Mouse (Mus musculus): ENCODE data around the gene Adam15. TPM values are rescaled to one million over a fixed set of nuclear protein-coding genes. Genes with fewer than 3 reads are reported as not detected.

The Adam15 gene
- polyA plus RNA-seq, 1 experiment from 2014 or later: 84.3 TPM

- H3K27me3 ChIP-seq: no peaks in the 10 kb centered on the region
- ATAC-seq (replicated peaks; ENCODE audit: low FRiP score): no peak
- no peak overlapping the region for H3K27ac ChIP-seq
- WGBS: 80% methylated on average over 11 of the region's 11 CpGs
- peaks cover 40% of the 10 kb centered on the region for H3K4me1 ChIP-seq
- H3K4me3 ChIP-seq (replicated peaks): no peak overlapping the region
- no peak overlapping the region for H3K9ac ChIP-seq
- H3K9me3 ChIP-seq (replicated peaks): no peaks in the 10 kb centered on the region
- no peak overlapping the region for H3K4me2 ChIP-seq
- peaks cover 24% of the 10 kb centered on the region for H3K36me3 ChIP-seq
Observed at GRCm38 (mm10) chr3:89381233-89381632, 31.4 kb upstream of the Adam15 start.

GRCm38 (mm10) chr3:89380711-89381110, 30.9 kb upstream of the Adam15 start:
- Histone ChIP-seq H3K27me3 (no peaks in the 10 kb centered on the region), H3K4me1 (peaks cover 37% of the 10 kb centered on the region), H3K4me2 (no peak overlapping the region), H3K9ac (no peak overlapping the region), H3K27ac (no peak overlapping the region), H3K9me3 (replicated peaks) (no peaks in the 10 kb centered on the region), H3K36me3 (peaks cover 24% of the 10 kb centered on the region), H3K4me3 (replicated peaks) (no peak overlapping the region)
- 93% methylated on average over 18 of the region's 18 CpGs for WGBS
- no peak for ATAC-seq (replicated peaks; ENCODE audit: low FRiP score)

DNA sequence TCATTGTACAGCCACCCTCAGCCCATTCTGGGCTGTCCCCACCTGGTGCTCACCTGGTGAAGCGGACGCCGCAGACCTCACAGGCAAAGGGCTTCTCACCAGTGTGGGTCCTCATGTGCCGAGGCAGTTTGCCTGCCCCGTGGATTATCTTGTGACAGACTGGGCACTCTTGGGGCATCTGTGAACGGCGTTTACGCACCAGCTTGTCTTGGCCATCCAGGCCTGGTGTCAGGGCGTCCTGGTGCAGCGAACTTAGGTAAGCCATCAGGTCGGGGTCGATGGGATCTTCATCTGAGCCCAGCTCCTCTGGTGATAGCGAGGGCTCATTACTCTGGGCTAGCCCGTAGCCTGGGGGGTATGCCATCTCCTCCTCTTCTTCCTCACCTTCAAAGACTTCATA, 30.5 kb upstream of the Adam15 start:
- WGBS: 93% methylated on average over 14 of the region's 14 CpGs
- Histone ChIP-seq H3K4me1 (peaks cover 33% of the 10 kb centered on the region), H3K9ac (no peak overlapping the region), H3K4me3 (replicated peaks) (no peak overlapping the region), H3K9me3 (replicated peaks) (no peaks in the 10 kb centered on the region), H3K27me3 (no peaks in the 10 kb centered on the region), H3K36me3 (peaks cover 24% of the 10 kb centered on the region), H3K4me2 (no peak overlapping the region), H3K27ac (no peak overlapping the region)
- no peak for ATAC-seq (replicated peaks; ENCODE audit: low FRiP score)

DNA sequence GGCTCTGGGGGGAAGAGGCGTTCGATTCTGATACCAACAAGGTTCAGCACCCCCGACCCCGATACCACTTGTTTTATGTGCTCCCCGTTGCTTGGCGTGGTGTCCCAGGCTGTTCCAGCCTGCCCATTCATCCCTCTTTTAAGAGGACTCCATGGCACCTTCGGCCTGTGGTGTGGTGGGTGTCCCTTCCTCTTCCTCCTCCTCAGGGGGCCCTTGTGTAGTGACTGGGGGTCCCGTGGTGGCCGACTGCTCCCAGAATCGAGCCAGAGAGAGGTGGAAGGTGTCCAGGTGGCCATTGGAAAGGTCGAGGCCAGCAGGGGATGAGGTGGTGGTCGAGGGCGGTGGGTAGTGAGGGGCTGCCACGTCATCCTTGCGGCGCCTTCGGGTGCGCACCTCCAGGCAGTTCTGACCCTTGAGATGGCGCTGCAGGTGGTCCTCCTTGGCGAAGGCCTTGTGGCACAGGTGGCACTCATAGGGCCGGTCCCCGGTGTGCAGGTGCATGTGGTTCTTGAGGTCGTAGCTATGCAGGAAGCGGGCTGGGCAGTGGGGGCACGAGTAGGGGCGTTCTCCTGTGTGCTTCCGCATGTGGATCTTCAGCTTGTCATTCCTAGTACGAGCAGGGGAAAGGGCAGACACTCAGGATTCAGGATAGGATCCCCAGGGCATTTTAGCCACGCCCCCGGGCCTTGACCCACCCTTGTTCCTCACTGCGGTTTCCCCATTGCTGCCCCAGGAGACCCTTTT, 29.8 kb upstream of the Adam15 start:
- Histone ChIP-seq H3K4me2 (no peak overlapping the region), H3K4me1 (peaks cover 25% of the 10 kb centered on the region), H3K4me3 (replicated peaks) (no peak overlapping the region), H3K9ac (no peak overlapping the region), H3K27ac (no peak overlapping the region), H3K27me3 (no peaks in the 10 kb centered on the region), H3K9me3 (replicated peaks) (no peaks in the 10 kb centered on the region), H3K36me3 (peaks cover 24% of the 10 kb centered on the region)
- no peak for ATAC-seq (replicated peaks; ENCODE audit: low FRiP score)
- WGBS: 88% methylated on average over 31 of the region's 31 CpGs

GRCm38 (mm10) chr3:89378394-89379067, 28.7 kb upstream of the Adam15 start:
- no peaks in the 10 kb centered on the region for H3K9me3 ChIP-seq (replicated peaks)
- H3K27me3 ChIP-seq: no peaks in the 10 kb centered on the region
- ATAC-seq (replicated peaks; ENCODE audit: low FRiP score): peak; percentile 92
- H3K27ac ChIP-seq: peak overlapping the region; percentile 70
- peak overlapping the region; percentile 85 for H3K4me2 ChIP-seq
- under 1% methylated on average over 28 of the region's 29 CpGs for WGBS
- peak overlapping the region; percentile 58 for H3K4me3 ChIP-seq (replicated peaks)
- H3K36me3 ChIP-seq: peaks cover 24% of the 10 kb centered on the region
- H3K9ac ChIP-seq: peak overlapping the region; percentile 55
- peaks cover 26% of the 10 kb centered on the region for H3K4me1 ChIP-seq

GRCm38 (mm10) chr3:89377831-89378230, 28.0 kb upstream of the Adam15 start:
- Histone ChIP-seq H3K36me3 (peaks cover 24% of the 10 kb centered on the region), H3K27ac (peak overlapping the region; percentile 70), H3K27me3 (no peaks in the 10 kb centered on the region), H3K4me1 (peaks cover 31% of the 10 kb centered on the region), H3K9ac (0 out of 2 replicates have a peak overlapping the region, but pooled peaks have one; percentile 55), H3K4me2 (peak overlapping the region; percentile 85), H3K9me3 (replicated peaks) (no peaks in the 10 kb centered on the region), H3K4me3 (replicated peaks) (peak overlapping the region; percentile 58)
- WGBS: 73% methylated on average over 4 of the region's 4 CpGs
- ATAC-seq (replicated peaks; ENCODE audit: low FRiP score): peak; percentile 8; the same call in 1 of the 2 replicates

DNA sequence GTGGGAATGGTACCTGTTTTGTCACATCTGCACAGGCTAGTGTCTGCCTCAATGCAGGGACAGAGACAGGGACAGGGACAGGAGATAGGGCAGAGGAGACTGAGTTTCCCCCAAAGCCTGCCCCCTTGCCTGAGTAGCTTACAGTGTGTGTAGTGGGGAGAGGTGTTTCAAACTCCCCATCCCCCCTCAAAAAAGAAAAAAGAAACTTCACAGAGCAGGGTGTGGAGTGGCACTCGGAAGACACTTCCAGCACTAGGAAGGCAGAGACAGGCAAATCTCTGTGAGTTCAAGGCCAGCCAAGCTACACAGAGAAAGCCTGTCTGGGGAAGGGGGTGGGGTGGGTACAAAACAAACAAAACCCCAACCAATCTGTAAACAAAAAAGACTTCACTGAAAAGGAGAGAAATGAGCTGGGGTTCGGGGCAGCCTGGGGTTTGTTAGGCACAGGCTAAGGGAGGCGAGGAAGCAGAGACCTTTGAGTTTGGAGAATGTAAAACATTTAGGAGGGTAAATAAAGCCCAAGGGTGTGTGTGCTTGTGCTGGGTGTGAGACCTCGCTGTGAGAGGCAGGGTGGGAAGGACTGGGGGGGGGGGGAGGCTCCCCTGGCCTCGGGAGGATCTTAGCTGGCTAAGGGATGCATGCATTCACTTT, 23.9 kb upstream of the Adam15 start:
- Histone ChIP-seq H3K9ac (no peak overlapping the region), H3K4me3 (replicated peaks) (no peak overlapping the region), H3K4me1 (peaks cover 24% of the 10 kb centered on the region), H3K27ac (no peak overlapping the region), H3K9me3 (replicated peaks) (no peaks in the 10 kb centered on the region), H3K4me2 (no peak overlapping the region), H3K36me3 (no peaks in the 10 kb centered on the region), H3K27me3 (no peaks in the 10 kb centered on the region)
- no peak for ATAC-seq (replicated peaks; ENCODE audit: low FRiP score)
- 55% methylated on average over 5 of the region's 5 CpGs for WGBS

GRCm38 (mm10) chr3:89367338-89367737, 17.5 kb upstream of the Adam15 start:
- H3K36me3 ChIP-seq: no peaks in the 10 kb centered on the region
- H3K9me3 ChIP-seq (replicated peaks): no peaks in the 10 kb centered on the region
- no peak overlapping the region for H3K4me2 ChIP-seq
- no peak overlapping the region for H3K9ac ChIP-seq
- peaks cover 26% of the 10 kb centered on the region for H3K4me1 ChIP-seq
- no peaks in the 10 kb centered on the region for H3K27me3 ChIP-seq
- no peak overlapping the region for H3K4me3 ChIP-seq (replicated peaks)
- ATAC-seq (replicated peaks; ENCODE audit: low FRiP score): no peak
- H3K27ac ChIP-seq: no peak overlapping the region
- 53% methylated on average over 11 of the region's 11 CpGs for WGBS

DNA sequence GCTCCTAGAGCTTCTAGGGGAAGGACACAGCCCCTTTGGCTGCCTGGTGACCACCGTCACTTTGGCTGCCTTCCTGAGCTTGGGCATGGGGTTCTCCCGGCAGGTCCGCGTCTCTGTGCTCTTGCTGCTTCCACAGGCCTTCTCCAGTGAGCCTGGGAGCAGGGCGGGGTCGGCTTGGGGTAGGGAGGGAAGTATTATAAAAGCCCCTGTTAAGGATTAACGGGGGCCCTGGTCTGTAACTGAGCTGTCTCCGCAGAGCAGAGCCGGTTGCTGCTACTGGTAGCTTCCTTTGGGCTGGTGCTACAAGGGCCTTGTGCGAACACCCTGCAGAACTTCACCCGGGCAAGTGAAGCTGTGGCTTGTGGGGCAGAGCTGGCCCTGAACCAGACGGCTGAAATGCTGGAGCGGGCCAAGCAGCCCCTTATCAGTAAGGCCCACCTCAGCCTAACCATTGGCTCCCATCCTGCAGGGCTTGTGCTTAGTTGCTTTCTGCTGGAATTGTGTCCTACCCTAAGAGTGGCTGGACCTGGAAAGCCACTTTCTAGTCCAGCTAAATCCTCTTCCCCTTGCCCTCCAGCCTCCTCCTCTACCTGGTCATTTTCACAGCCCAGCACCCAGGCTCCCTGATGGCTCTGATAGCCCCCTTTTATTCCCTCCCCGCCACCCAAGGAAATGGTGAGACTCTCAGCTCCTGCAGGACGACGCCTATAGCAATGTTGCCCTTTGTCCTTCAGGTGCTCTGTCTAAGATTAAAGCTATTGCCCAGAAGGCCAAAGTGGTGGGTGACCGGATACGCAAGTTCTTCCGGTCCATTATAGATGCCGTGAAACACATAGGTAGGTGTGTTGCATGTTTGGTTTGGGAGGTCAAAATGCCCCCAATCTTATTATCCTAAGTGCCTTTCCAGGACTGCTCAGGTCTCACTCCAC, 16.0 kb upstream of the Adam15 start:
- Histone ChIP-seq H3K4me3 (replicated peaks) (no peak overlapping the region), H3K9ac (no peak overlapping the region), H3K4me2 (no peak overlapping the region), H3K36me3 (no peaks in the 10 kb centered on the region), H3K4me1 (peaks cover 26% of the 10 kb centered on the region), H3K27me3 (no peaks in the 10 kb centered on the region), H3K9me3 (replicated peaks) (no peaks in the 10 kb centered on the region), H3K27ac (peak overlapping the region; percentile 59)
- 63% methylated on average over 20 of the region's 20 CpGs for WGBS
- ATAC-seq (replicated peaks; ENCODE audit: low FRiP score): peak; percentile 75

DNA sequence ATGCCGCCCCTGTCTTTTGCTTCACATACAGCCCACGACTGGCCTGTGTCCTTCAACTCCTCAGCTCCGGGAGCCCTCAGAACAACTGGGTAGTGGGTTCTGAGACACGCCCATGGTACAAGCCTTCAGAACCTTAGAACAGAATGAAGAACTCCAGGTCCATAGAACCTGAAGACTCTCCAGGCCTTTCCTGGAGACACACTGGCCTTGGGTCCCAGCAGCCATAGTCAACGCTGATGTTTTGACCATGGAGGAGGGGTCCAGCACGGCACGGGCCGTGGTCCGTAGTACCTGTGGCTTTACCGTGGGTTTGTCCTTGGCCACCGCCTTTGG, 15.3 kb upstream of the Adam15 start, which contains the start of gene Dcst1:
Dcst1 (minus strand) TSS at position 101 of the 333 bp plus-strand sequence.
- H3K4me1 ChIP-seq: peaks cover 26% of the 10 kb centered on the region
- peak within 1 kb of the TSS; percentile 59 for H3K27ac ChIP-seq
- ATAC-seq (replicated peaks; ENCODE audit: low FRiP score): peak; percentile 18; the same call in 1 of the 2 replicates
- H3K36me3 ChIP-seq: no peaks in the 10 kb centered on the region
- 91% methylated on average over 11 of the region's 11 CpGs for WGBS
- H3K4me3 ChIP-seq (replicated peaks): no peak within 1 kb of the TSS
- no peak within 1 kb of the TSS for H3K9ac ChIP-seq
- H3K27me3 ChIP-seq: no peaks in the 10 kb centered on the region
- H3K9me3 ChIP-seq (replicated peaks): no peaks in the 10 kb centered on the region
- no peak within 1 kb of the TSS for H3K4me2 ChIP-seq

GRCm38 (mm10) chr3:89364631-89365030, 14.8 kb upstream of the Adam15 start:
- ATAC-seq (replicated peaks; ENCODE audit: low FRiP score): no peak
- WGBS: 67% methylated on average over 8 of the region's 8 CpGs
- no peaks in the 10 kb centered on the region for H3K9me3 ChIP-seq (replicated peaks)
- no peaks in the 10 kb centered on the region for H3K27me3 ChIP-seq
- H3K4me2 ChIP-seq: no peak overlapping the region
- no peak overlapping the region for H3K4me3 ChIP-seq (replicated peaks)
- H3K4me1 ChIP-seq: peaks cover 26% of the 10 kb centered on the region
- no peak overlapping the region for H3K9ac ChIP-seq
- no peaks in the 10 kb centered on the region for H3K36me3 ChIP-seq
- no peak overlapping the region for H3K27ac ChIP-seq

All from kidney, embryonic 15.5 days (tissue).